Mouse (Mus musculus) lung, adult 2 months (tissue): ENCODE measurements at regions not wholly inside any gene's neighbourhood (a gene's known extent, or its start where the extent isn't known, plus 50 kb on each side); places are given as distances from the start of the nearest gene placed in this dataset.

ENCODE experiments used
- DNase-seq: peaks from one replicate; pipeline ENCODE4 v3.0.0; 2022
- H3K4me1 ChIP-seq: fragments of 200-500 bp; 2 replicates; pipeline ENCODE4 v1.6.1; 2011; ENCODE audit warnings: low read length; ENCODE audit not compliant: control insufficient read depth, insufficient read depth
- H3K4me3 ChIP-seq: fragments of 200-500 bp; replicated peaks from 2 replicates; pipeline ENCODE3; 2011; ENCODE audit warnings: low read depth, mild to moderate bottlenecking, control low read depth, low read length; ENCODE audit errors: extremely low read depth
- CTCF ChIP-seq: fragments of 200-500 bp; IDR thresholded peaks from 2 replicates; pipeline ENCODE4 v1.5.1; 2011; ENCODE audit warnings: mild to moderate bottlenecking, low read length, control low read depth; ENCODE audit not compliant: insufficient read depth
- POLR2A ChIP-seq: fragments of 200-500 bp; IDR thresholded peaks from 2 replicates; pipeline ENCODE4 v1.6.1; 2011; ENCODE audit warnings: low read depth, mild to moderate bottlenecking, control low read depth, low read length, borderline replicate concordance; ENCODE audit errors: extremely low read depth
- WGBS: fragments of 180-500 bp; shearing (Covaris S2); methylation state at CpG from one replicate; pipeline ENCODE4 v1.1.7; 2018; 5-methylcytosine and 5-hydroxymethylcytosine counted together

GRCm38 (mm10) chr3:115635081-115635480, 79.8 kb downstream of the S1pr1 start:
- H3K4me3 ChIP-seq, result no peak overlapping the region
- no peak for TF ChIP-seq CTCF
- TF ChIP-seq POLR2A, result no peak
- WGBS, result 90% methylated on average over 5 of the region's 5 CpGs

GRCm38 (mm10) chr3:115632417-115632743, 82.5 kb downstream of the S1pr1 start:
- H3K4me3 ChIP-seq, result no peak overlapping the region
- DNase-seq, result no peak
- 76% methylated on average over 4 of the region's 4 CpGs for WGBS
- TF ChIP-seq POLR2A (no peak), CTCF (no peak)
- no peaks in the 10 kb centered on the region for H3K4me1 ChIP-seq

More at GRCm38 (mm10) chr3:115635081-115635480, 79.8 kb downstream of the S1pr1 start:
- H3K4me1 ChIP-seq, result no peaks in the 10 kb centered on the region
- no peak for DNase-seq

DNA sequence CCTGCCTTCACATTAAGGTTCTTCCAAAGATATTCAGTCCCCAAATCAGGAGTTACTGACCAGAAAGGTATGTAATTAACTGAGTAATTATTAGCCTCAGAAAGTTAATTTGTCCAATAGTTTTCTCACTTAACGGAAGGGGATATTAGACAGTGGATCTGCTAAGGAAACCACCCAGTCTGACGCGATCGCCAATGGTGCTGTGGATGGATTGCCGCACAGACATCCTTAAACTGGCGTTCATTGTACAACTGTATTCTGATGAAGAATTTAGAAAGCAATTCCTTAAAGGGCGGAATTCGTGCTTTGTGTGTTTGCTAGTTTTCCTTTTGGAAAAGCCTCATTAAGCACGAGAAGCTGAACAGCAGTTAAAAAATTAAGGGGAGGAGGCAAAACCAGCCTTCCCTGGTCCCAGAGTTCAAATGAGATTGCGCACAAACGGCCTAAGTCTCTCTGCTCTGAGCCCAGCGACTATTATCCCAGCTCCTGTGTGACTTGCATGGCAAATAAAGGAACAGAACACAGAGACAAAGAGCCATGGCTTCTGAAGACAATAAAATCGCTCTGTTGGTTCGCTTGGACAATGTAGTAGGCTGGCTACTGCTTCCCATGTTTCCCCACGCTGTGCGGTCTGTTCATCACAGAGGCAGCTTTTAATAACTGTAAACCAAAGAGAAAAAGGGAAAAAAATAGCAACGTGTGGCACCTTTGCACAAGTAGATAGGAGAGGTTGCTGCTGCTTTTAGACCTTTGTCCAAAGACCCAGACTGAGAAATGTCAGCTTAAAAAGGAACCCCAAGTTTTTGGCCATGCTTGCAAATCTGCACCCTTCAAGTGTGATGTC, 83.1 kb downstream of the S1pr1 start:
- TF ChIP-seq CTCF, result no peak
- no peak for TF ChIP-seq POLR2A
- 87% methylated on average over 17 of the region's 17 CpGs for WGBS
- Histone ChIP-seq H3K4me3 (no peak overlapping the region), H3K4me1 (no peaks in the 10 kb centered on the region)
- DNase-seq, result no peak

GRCm38 (mm10) chr3:115622920-115623319, 92.0 kb downstream of the S1pr1 start:
- Histone ChIP-seq H3K4me3 (no peak overlapping the region), H3K4me1 (no peaks in the 10 kb centered on the region)
- no peak for DNase-seq
- 90% methylated on average over 3 of the region's 3 CpGs for WGBS
- no peak for TF ChIP-seq CTCF
- no peak for TF ChIP-seq POLR2A

DNA sequence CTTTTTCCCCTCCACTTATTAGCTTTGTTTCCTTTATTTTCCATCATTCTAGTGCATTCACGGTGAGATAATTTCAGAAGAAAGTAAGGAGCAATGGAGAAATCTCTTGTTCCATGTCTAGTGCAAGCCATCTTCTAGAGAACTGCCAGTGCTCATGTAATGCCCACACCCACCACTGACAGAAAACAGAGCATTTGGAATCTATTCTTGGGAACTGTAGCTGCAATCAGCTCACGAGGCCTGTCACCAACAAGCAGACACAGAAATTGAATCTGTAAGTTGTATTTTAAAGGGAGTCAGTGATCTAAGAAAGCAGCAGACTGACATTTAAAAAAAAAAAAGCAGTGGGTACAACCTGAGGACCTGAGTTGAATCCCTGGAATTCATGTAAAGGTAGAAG, 92.6 kb downstream of the S1pr1 start:
- Histone ChIP-seq H3K4me1 (no peaks in the 10 kb centered on the region), H3K4me3 (no peak overlapping the region)
- no peak for DNase-seq
- TF ChIP-seq CTCF (no peak), POLR2A (no peak)
- WGBS, result 79% methylated on average over 2 of the region's 2 CpGs

DNA sequence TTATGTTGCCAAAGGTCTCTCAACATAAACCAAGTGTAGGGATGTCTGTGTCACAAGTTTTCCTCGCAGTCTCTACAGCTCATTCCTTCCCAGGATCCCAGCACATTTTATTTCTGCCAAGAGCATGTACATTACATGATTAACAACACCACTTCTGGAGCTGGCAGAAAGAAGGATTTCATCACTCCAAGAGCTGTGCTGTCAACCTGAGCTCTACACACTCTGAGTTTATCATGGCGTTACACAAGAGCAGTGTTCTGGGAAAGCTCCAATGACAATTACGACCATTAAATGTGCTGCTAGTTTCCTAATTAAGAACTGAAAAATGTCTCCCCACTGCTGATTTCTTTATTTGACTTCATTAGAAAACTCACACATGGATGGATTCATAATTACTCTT, 94.9 kb downstream of the S1pr1 start:
- no peak for DNase-seq
- WGBS, result 74% methylated on average over 3 of the region's 3 CpGs

GRCm38 (mm10) chr3:115615994-115616598, 98.8 kb downstream of the S1pr1 start:
- no peak overlapping the region for H3K4me3 ChIP-seq
- WGBS, result 30% methylated on average over 7 of the region's 7 CpGs
- no peaks in the 10 kb centered on the region for H3K4me1 ChIP-seq
- DNase-seq, result no peak
- peak; percentile 34; the same call in 1 of the 2 replicates for TF ChIP-seq CTCF
- no peak for TF ChIP-seq POLR2A

More for the DNA sequence above, 94.9 kb downstream of the S1pr1 start:
- Histone ChIP-seq H3K4me3 (no peak overlapping the region), H3K4me1 (no peaks in the 10 kb centered on the region)
- TF ChIP-seq CTCF (no peak), POLR2A (no peak)

GRCm38 (mm10) chr3:115612859-115613258, 102.0 kb downstream of the S1pr1 start:
- TF ChIP-seq POLR2A (no peak), CTCF (no peak)
- DNase-seq, result no peak
- no peak overlapping the region for H3K4me3 ChIP-seq

DNA sequence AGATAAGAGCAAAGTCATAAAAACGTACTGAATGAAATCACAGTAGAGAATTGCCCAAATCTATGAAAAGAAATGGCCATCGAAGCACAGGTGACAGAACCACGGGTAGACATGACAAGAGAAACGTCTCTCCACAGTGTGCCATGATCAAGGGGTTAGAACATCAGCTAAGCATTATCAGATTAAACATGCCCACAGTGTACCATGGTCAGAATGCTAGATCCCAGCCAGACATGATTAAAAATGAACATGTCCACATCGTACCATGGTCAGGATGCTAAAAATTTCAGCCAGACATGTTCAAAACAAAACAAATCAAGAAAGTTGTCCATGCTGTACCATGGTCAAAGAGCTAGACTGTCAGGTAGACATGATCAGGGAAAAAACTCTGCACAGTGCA, 106.8 kb downstream of the S1pr1 start:
- H3K4me1 ChIP-seq, result no peaks in the 10 kb centered on the region
- WGBS, result 77% methylated on average over 5 of the region's 5 CpGs
- no peak overlapping the region for H3K4me3 ChIP-seq
- TF ChIP-seq POLR2A (no peak), CTCF (no peak)
- DNase-seq, result no peak

More at GRCm38 (mm10) chr3:115612859-115613258, 102.0 kb downstream of the S1pr1 start:
- WGBS, result 82% methylated on average over 6 of the region's 6 CpGs
- H3K4me1 ChIP-seq, result no peaks in the 10 kb centered on the region
